Mouse (Mus musculus) thymus, postnatal 14 days (tissue): Measurements from ENCODE around the gene F2rl3.

Experiments
- DNase-seq: peaks from one replicate; pipeline ENCODE4 v3.0.0; 2021

Gene F2rl3

GRCm38 (mm10) chr8:72766777-72767176 is 5.1 kb downstream of the F2rl3 start:
- no peak for DNase-seq

GRCm38 (mm10) chr8:72777797-72778196 is 16.1 kb downstream of the F2rl3 start:
- no peak for DNase-seq

- DNase-seq: no peak
These were observed 19.0 kb downstream of the F2rl3 start for GRCm38 (mm10) chr8:72780644-72781043.

- no peak for DNase-seq
These were observed 39.9 kb downstream of the F2rl3 start for GRCm38 (mm10) chr8:72801583-72801982.

- DNase-seq: no peak
These were observed 51.0 kb downstream of the F2rl3 start for GRCm38 (mm10) chr8:72812690-72813089.
